Mouse (Mus musculus): ENCODE results near the gene Man1a2.

- no peak for TF ChIP-seq POLR2A (IDR thresholded peaks at IDR 0.05; ENCODE audit: borderline replicate concordance, low read depth, low read length)
- no peak for TF ChIP-seq CTCF (IDR thresholded peaks at IDR 0.05; ENCODE audit: low read depth, low read length)
These were observed 137.4 kb downstream of the Man1a2 start for GRCm38 (mm10) chr3:100547913-100548292.
